Mouse (Mus musculus) heart, embryonic 14.5 days (tissue): ENCODE data around the gene Rnf212. TPM values are rescaled to one million over a fixed set of nuclear protein-coding genes. Genes with fewer than 3 reads are reported as not detected.

Source experiments
- ATAC-seq: fragments of 200-750 bp; cut with Nextera tagmentation; 2 replicates; pipeline ENCODE4 v1.8.0; 2017; ENCODE audit warnings: low read depth, moderate TSS enrichment; ENCODE audit not compliant: insufficient number of reproducible peaks, insufficient read depth, low FRiP score
- H3K27ac ChIP-seq, 2 experiments: fragments of 200-500 bp in 1 of 2; fragments of 300-500 bp in 1 of 2; sonication (generic) in 1 of 2; replicated peaks in 1 of 2; 2 replicates each; pipeline ENCODE4 v1.5.1; 2012 to 2014; ENCODE audit warnings: low read depth in 2 of 2, low read length in 2 of 2, control low read depth in 1 of 2, mild to moderate bottlenecking in 1 of 2, mixed read lengths in 1 of 2; ENCODE audit not compliant: control insufficient read depth in 1 of 2, insufficient read depth in 1 of 2
- H3K27me3 ChIP-seq: fragments of 300-500 bp; sonication (generic); 2 replicates; pipeline ENCODE4 v1.6.1; 2014; ENCODE audit warnings: mild to moderate bottlenecking, low read length, control low read depth; ENCODE audit not compliant: control insufficient read depth, insufficient read depth
- H3K36me3 ChIP-seq: fragments of 300-500 bp; sonication (generic); 2 replicates; pipeline ENCODE4 v1.6.1; 2014; ENCODE audit warnings: mild to moderate bottlenecking, control low read depth, low read length, mixed read lengths; ENCODE audit not compliant: control insufficient read depth, insufficient read depth
- H3K4me1 ChIP-seq, 2 experiments: fragments of 200-500 bp in 1 of 2; fragments of 300-500 bp in 1 of 2; sonication (generic) in 1 of 2; 2 replicates each; pipeline ENCODE4 v1.6.1; 2012 to 2014; ENCODE audit warnings: low read length in 2 of 2, control low read depth in 1 of 2, mixed read lengths in 1 of 2; ENCODE audit not compliant: control insufficient read depth in 2 of 2, insufficient read depth in 2 of 2
- H3K4me2 ChIP-seq: fragments of 300-500 bp; sonication (generic); 2 replicates; pipeline ENCODE4 v1.6.1; 2014; ENCODE audit warnings: mild to moderate bottlenecking, low read length
- H3K4me3 ChIP-seq, 2 experiments: fragments of 200-500 bp in 1 of 2; fragments of 300-500 bp in 1 of 2; sonication (generic) in 1 of 2; 2 replicates each; pipeline ENCODE4 v1.5.1; 2012 to 2014; ENCODE audit warnings: low read length in 2 of 2, mild to moderate bottlenecking in 2 of 2, control low read depth in 1 of 2, low read depth in 1 of 2, moderate library complexity in 1 of 2; ENCODE audit not compliant: control insufficient read depth in 1 of 2, insufficient read depth in 1 of 2
- H3K9ac ChIP-seq: fragments of 300-500 bp; sonication (generic); 2 replicates; pipeline ENCODE4 v1.6.1; 2014; ENCODE audit warnings: mild to moderate bottlenecking, low read length
- H3K9me3 ChIP-seq: fragments of 300-500 bp; sonication (generic); 2 replicates; pipeline ENCODE4 v1.6.1; 2016; ENCODE audit warnings: low read length, control low read depth; ENCODE audit not compliant: control insufficient read depth
- whole genome bisulfite sequencing: fragments of 180-500 bp; shearing (Covaris S2); extraction: QIAGEN DNeasy Blood & Tissue Kit; methylation state at CpG from one replicate; pipeline ENCODE4 v1.1.7; 2014; 5-methylcytosine and 5-hydroxymethylcytosine counted together
- polyA plus RNA-seq: library from polyadenylated mRNA; unstranded; fragments of >200 nt; fragmentation: Nextera tagmentation; extraction: Ambion mirVana; gene quantifications from 2 replicates; pipeline ENCODE4 v1.2.1, GENCODE M21; 2014

Gene Rnf212
- polyA plus RNA-seq, 1 experiment from 2014 or later, result not detected

GRCm38 (mm10) chr5:108700346-108700745 is 74.4 kb downstream of the Rnf212 start:
- peaks cover 11% of the 10 kb centered on the region for H3K36me3 ChIP-seq
- WGBS, result 21% methylated on average over 3 of the region's 3 CpGs
- no peak overlapping the region for H3K9ac ChIP-seq
- peak; percentile 42; the same call in 1 of the 2 replicates for ATAC-seq
- H3K27me3 ChIP-seq, result no peaks in the 10 kb centered on the region
- no peaks in the 10 kb centered on the region for H3K9me3 ChIP-seq
- 0 out of 2 replicates have a peak overlapping the region, but pooled peaks have one; percentile 6 for H3K4me2 ChIP-seq
- peaks cover 34 to 51% of the 10 kb centered on the region in 2 experiments for H3K4me1 ChIP-seq
- no peak overlapping the region for H3K4me3 ChIP-seq
- peak overlapping the region; percentile 45 to 61; a peak in 3 of 4 replicates for H3K27ac ChIP-seq

- no peak overlapping the region for H3K27ac ChIP-seq
- H3K4me1 ChIP-seq, result peaks cover 43 to 58% of the 10 kb centered on the region in 2 experiments
- no peaks in the 10 kb centered on the region for H3K36me3 ChIP-seq
- no peak for ATAC-seq
- H3K27me3 ChIP-seq, result no peaks in the 10 kb centered on the region
- no peaks in the 10 kb centered on the region for H3K9me3 ChIP-seq
- 50% methylated on average over 4 of the region's 4 CpGs for WGBS
- 0 out of 2 replicates have a peak overlapping the region, but pooled peaks have one; percentile 8 for H3K4me2 ChIP-seq
- H3K9ac ChIP-seq, result no peak overlapping the region
- H3K4me3 ChIP-seq, result no peak overlapping the region
Measured at GRCm38 (mm10) chr5:108697341-108697753, 77.4 kb downstream of the Rnf212 start.

- H3K27ac ChIP-seq, result no peak overlapping the region
- no peaks in the 10 kb centered on the region for H3K9me3 ChIP-seq
- 0 out of 2 replicates have a peak overlapping the region, but pooled peaks have one; percentile 8 for H3K4me2 ChIP-seq
- no peak for ATAC-seq
- no peaks in the 10 kb centered on the region for H3K36me3 ChIP-seq
- peaks cover 44 to 64% of the 10 kb centered on the region in 2 experiments for H3K4me1 ChIP-seq
- H3K9ac ChIP-seq, result no peak overlapping the region
- 80% methylated on average over 3 of the region's 3 CpGs for WGBS
- H3K27me3 ChIP-seq, result no peaks in the 10 kb centered on the region
- no peak overlapping the region for H3K4me3 ChIP-seq
Measured at GRCm38 (mm10) chr5:108696542-108696941, 78.2 kb downstream of the Rnf212 start.

GRCm38 (mm10) chr5:108695861-108696260 is 78.9 kb downstream of the Rnf212 start:
- WGBS, result 94% methylated on average over 9 of the region's 12 CpGs
- peaks cover 40 to 65% of the 10 kb centered on the region in 2 experiments for H3K4me1 ChIP-seq

GRCm38 (mm10) chr5:108694352-108695261 is 80.2 kb downstream of the Rnf212 start:
- WGBS, result under 1% methylated on average over 94 of the region's 99 CpGs
- peak; percentile 54 for ATAC-seq
- peak overlapping the region; percentile 86 for H3K9ac ChIP-seq
- peak overlapping the region; percentile 83 to 94 for H3K4me3 ChIP-seq
- H3K36me3 ChIP-seq, result no peaks in the 10 kb centered on the region
- peak overlapping the region; percentile 28 to 57; a peak in 2 of 4 replicates for H3K27ac ChIP-seq
- no peaks in the 10 kb centered on the region for H3K9me3 ChIP-seq
- H3K4me1 ChIP-seq, result peaks cover 30 to 52% of the 10 kb centered on the region in 2 experiments
- H3K27me3 ChIP-seq, result no peaks in the 10 kb centered on the region
- peak overlapping the region; percentile 81 for H3K4me2 ChIP-seq

More at GRCm38 (mm10) chr5:108695861-108696260, 78.9 kb downstream of the Rnf212 start:
- H3K36me3 ChIP-seq, result no peaks in the 10 kb centered on the region
- no peaks in the 10 kb centered on the region for H3K27me3 ChIP-seq
- H3K4me3 ChIP-seq, result no peak overlapping the region
- no peak overlapping the region for H3K27ac ChIP-seq
- H3K9ac ChIP-seq, result no peak overlapping the region; the same call in 1 of the 2 replicates
- ATAC-seq, result no peak
- no peaks in the 10 kb centered on the region for H3K9me3 ChIP-seq
- peak overlapping the region; percentile 81; the same call in 1 of the 2 replicates for H3K4me2 ChIP-seq

- WGBS, result under 1% methylated on average over 38 of the region's 43 CpGs
- Histone ChIP-seq H3K9me3 (no peaks in the 10 kb centered on the region), H3K36me3 (no peaks in the 10 kb centered on the region), H3K4me3 (peak overlapping the region; percentile 83 to 94), H3K27ac (0 out of 4 replicates have a peak overlapping the region, but pooled peaks of 1 of the 2 experiments have one; percentile 57), H3K27me3 (no peaks in the 10 kb centered on the region), H3K4me2 (peak overlapping the region; percentile 81), H3K4me1 (peaks cover 23 to 45% of the 10 kb centered on the region in 2 experiments), H3K9ac (peak overlapping the region; percentile 86)
- peak; percentile 91 for ATAC-seq
Measured at GRCm38 (mm10) chr5:108693872-108694288, 80.9 kb downstream of the Rnf212 start.

GRCm38 (mm10) chr5:108692271-108692670 is 82.5 kb downstream of the Rnf212 start, which contains the start of gene Fgfrl1:
TSS of gene Fgfrl1 (plus strand) at chr5:108692382.
- 3% methylated on average over 12 of the region's 18 CpGs for WGBS
- H3K9me3 ChIP-seq, result no peaks in the 10 kb centered on the region
- no peaks in the 10 kb centered on the region for H3K36me3 ChIP-seq
- no peaks in the 10 kb centered on the region for H3K27me3 ChIP-seq
- peak within 1 kb of the TSS; percentile 41 for H3K9ac ChIP-seq
- H3K4me2 ChIP-seq, result peak within 1 kb of the TSS; percentile 81
- no peak for ATAC-seq
- peaks cover 19 to 38% of the 10 kb centered on the region in 2 experiments for H3K4me1 ChIP-seq
- H3K4me3 ChIP-seq, result peak within 1 kb of the TSS; percentile 83 to 86
- H3K27ac ChIP-seq, result no peak within 1 kb of the TSS
